Mouse (Mus musculus) kidney, embryonic 14.5 days (tissue): ENCODE data around the gene Gm17409. TPM values are rescaled to one million over a fixed set of nuclear protein-coding genes. Genes with fewer than 3 reads are reported as not detected.
A peak's percentile ranks its signal among the peaks of the same experiment; 100 is the strongest.

Source experiments
- ATAC-seq: fragments of 200-750 bp; cut with Nextera tagmentation; 2 replicates; pipeline ENCODE4 v1.8.0; 2017; ENCODE audit warnings: moderate number of reproducible peaks, mild to moderate bottlenecking, moderate TSS enrichment, moderate library complexity; ENCODE audit not compliant: low FRiP score, low TSS enrichment
- H3K27ac ChIP-seq: fragments of 300-500 bp; sonication (generic); 2 replicates; pipeline ENCODE4 v1.5.1; 2014; ENCODE audit warnings: low read depth, mild to moderate bottlenecking, low read length, moderate library complexity, mixed read lengths
- H3K27me3 ChIP-seq: fragments of 300-500 bp; sonication (generic); 2 replicates; pipeline ENCODE4 v1.6.1; 2014; ENCODE audit warnings: mild to moderate bottlenecking, low read length; ENCODE audit not compliant: control insufficient read depth, insufficient read depth
- H3K36me3 ChIP-seq: fragments of 300-500 bp; sonication (generic); 2 replicates; pipeline ENCODE4 v1.6.1; 2014; ENCODE audit warnings: low read length, mixed read lengths; ENCODE audit not compliant: control insufficient read depth, insufficient read depth
- H3K4me1 ChIP-seq: fragments of 300-500 bp; sonication (generic); 2 replicates; pipeline ENCODE4 v1.6.1; 2014; ENCODE audit warnings: low read length, mixed read lengths; ENCODE audit not compliant: control insufficient read depth, insufficient read depth
- H3K4me2 ChIP-seq: fragments of 300-500 bp; sonication (generic); replicated peaks from 2 replicates; pipeline ENCODE4 v1.6.1; 2014; ENCODE audit warnings: low read depth, mild to moderate bottlenecking, low read length
- H3K4me3 ChIP-seq: fragments of 300-500 bp; sonication (generic); 2 replicates; pipeline ENCODE4 v1.5.1; 2014; ENCODE audit warnings: mild to moderate bottlenecking, low read length
- H3K9ac ChIP-seq: fragments of 300-500 bp; sonication (generic); 2 replicates; pipeline ENCODE4 v1.6.1; 2014; ENCODE audit warnings: low read depth, mild to moderate bottlenecking, low read length, moderate library complexity
- H3K9me3 ChIP-seq: fragments of 300-500 bp; sonication (generic); 2 replicates; pipeline ENCODE4 v1.6.1; 2016; ENCODE audit warnings: low read length; ENCODE audit not compliant: control insufficient read depth
- WGBS: fragments of 180-500 bp; shearing (Covaris S2); extraction: QIAGEN DNeasy Blood & Tissue Kit; methylation state at CpG from one replicate; pipeline ENCODE4 v1.1.7; 2014; 5-methylcytosine and 5-hydroxymethylcytosine counted together
- polyA plus RNA-seq: library from polyadenylated mRNA; unstranded; fragments of >200 nt; fragmentation: Nextera tagmentation; extraction: Ambion mirVana; gene quantifications from 2 replicates; pipeline ENCODE4 v1.2.1, GENCODE M21; 2014

The Gm17409 gene
- polyA plus RNA-seq, 1 experiment from 2014 or later, result not detected

- Histone ChIP-seq H3K36me3 (peaks cover 2% of the 10 kb centered on the region; the same call in 1 of the 2 replicates), H3K9ac (no peak overlapping the region), H3K9me3 (no peaks in the 10 kb centered on the region), H3K27me3 (no peaks in the 10 kb centered on the region), H3K4me2 (no peak overlapping the region), H3K27ac (no peak overlapping the region), H3K4me1 (peaks cover 7% of the 10 kb centered on the region; the same call in 1 of the 2 replicates), H3K4me3 (no peak overlapping the region)
- 70% methylated on average over 3 of the region's 3 CpGs for WGBS
- ATAC-seq, result no peak
These were observed 17.3 kb downstream of the Gm17409 start for GRCm38 (mm10) chr2:58487279-58487560.

- Histone ChIP-seq H3K4me2 (no peak overlapping the region), H3K4me1 (peaks cover 7% of the 10 kb centered on the region; the same call in 1 of the 2 replicates), H3K9ac (no peak overlapping the region), H3K27me3 (no peaks in the 10 kb centered on the region), H3K4me3 (no peak overlapping the region), H3K27ac (no peak overlapping the region), H3K9me3 (no peaks in the 10 kb centered on the region), H3K36me3 (peaks cover 2% of the 10 kb centered on the region; the same call in 1 of the 2 replicates)
- ATAC-seq, result no peak
- 88% methylated on average over 8 of the region's 8 CpGs for WGBS
These were observed 18.5 kb downstream of the Gm17409 start for GRCm38 (mm10) chr2:58488404-58488803.

DNA sequence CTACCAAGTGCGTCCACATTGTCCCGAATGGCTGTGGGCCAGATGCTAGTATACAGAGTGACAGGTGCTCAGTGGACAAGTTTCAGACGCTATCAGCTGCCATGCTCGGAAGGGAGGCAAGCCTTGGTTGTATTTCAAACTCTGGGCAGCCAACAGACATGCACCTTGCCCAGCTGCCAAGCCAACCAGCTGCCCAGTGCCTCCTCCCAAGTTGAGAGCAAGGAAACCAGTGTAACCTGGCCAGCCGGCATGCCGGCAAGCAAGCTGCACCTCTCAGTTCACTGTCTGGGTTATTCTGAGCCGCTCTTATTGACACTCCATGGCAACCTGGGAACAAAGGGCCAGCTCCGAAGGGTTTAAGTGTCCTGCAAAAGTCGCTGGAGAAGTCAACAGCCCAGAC lies 19.4 kb downstream of the Gm17409 start:
- WGBS, result 88% methylated on average over 9 of the region's 9 CpGs
- Histone ChIP-seq H3K9me3 (no peaks in the 10 kb centered on the region), H3K36me3 (peaks cover 2% of the 10 kb centered on the region; the same call in 1 of the 2 replicates), H3K4me3 (no peak overlapping the region), H3K4me1 (peaks cover 7% of the 10 kb centered on the region; the same call in 1 of the 2 replicates), H3K4me2 (no peak overlapping the region), H3K27ac (no peak overlapping the region), H3K27me3 (no peaks in the 10 kb centered on the region), H3K9ac (no peak overlapping the region)
- no peak for ATAC-seq

- no peak overlapping the region for H3K4me2 ChIP-seq
- WGBS, result 94% methylated on average over 18 of the region's 18 CpGs
- H3K4me3 ChIP-seq, result no peak overlapping the region
- H3K27ac ChIP-seq, result no peak overlapping the region
- H3K27me3 ChIP-seq, result no peaks in the 10 kb centered on the region
- no peaks in the 10 kb centered on the region for H3K4me1 ChIP-seq
- peaks cover 2% of the 10 kb centered on the region; the same call in 1 of the 2 replicates for H3K9me3 ChIP-seq
- H3K9ac ChIP-seq, result no peak overlapping the region
- H3K36me3 ChIP-seq, result peaks cover 2% of the 10 kb centered on the region; the same call in 1 of the 2 replicates
- ATAC-seq, result no peak
These were observed 24.0 kb downstream of the Gm17409 start for GRCm38 (mm10) chr2:58493685-58494635.

DNA sequence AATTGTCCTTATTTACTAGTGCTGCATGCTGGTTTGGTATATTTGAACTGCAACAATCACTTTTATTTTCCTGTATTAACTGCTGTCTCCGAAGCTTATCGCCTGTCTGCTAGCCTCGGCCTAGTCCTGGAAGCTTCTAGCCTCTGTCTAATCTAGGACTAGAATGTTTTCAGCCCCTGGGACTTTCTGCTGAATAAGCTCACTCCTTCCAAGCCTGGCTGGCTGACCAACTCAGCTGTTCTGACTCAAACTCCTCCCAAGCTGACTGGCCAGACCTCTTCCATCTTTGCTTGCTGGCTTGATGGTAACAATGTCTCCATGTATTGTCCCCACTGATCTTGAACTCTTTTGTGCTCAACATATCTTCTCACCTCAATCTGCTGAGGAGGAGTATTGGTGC lies 25.4 kb downstream of the Gm17409 start:
- Histone ChIP-seq H3K9ac (no peak overlapping the region), H3K27me3 (no peaks in the 10 kb centered on the region), H3K27ac (no peak overlapping the region), H3K9me3 (peaks cover 2% of the 10 kb centered on the region; the same call in 1 of the 2 replicates), H3K4me2 (no peak overlapping the region), H3K4me1 (no peaks in the 10 kb centered on the region), H3K4me3 (no peak overlapping the region), H3K36me3 (no peaks in the 10 kb centered on the region)
- ATAC-seq, result no peak
- 95% methylated on average over 3 of the region's 3 CpGs for WGBS

DNA sequence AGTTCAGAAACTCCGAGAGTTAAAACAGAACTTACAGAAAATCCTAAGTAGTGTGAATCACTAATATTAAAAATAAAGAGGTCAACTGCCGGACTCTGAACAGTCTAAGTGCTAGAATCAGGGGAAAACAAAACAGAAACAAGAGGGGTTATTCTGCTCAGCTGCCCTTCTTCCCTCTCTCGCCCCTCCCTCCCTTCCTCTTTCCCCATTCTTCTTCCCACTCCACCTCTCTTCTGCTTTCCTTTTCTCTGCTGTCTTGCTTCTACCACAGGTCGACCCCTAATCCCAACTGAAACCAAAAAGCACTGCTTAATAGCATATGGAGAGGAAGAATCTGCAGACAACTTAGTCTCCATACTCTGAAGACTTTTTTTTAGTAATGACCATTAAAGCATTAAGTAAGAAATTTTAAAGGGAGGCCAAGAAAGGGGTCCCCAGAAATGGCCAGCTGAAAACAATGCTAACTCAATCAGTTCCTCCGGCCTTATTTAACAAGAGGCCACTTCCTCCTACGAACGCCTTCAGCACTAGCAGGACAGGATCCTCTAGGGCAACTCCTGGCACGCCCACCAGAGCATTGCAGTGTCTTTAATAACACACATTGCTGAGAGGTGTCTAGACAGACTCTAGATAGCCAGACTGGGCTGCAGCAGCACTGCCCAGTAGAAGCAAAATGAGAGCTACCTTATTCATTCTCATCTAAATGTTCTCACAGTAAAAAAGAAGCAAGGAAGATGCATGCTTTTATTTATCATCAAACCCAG lies 26.9 kb downstream of the Gm17409 start:
- no peak for ATAC-seq
- no peaks in the 10 kb centered on the region for H3K36me3 ChIP-seq
- H3K27me3 ChIP-seq, result no peaks in the 10 kb centered on the region
- WGBS, result 61% methylated on average over 8 of the region's 8 CpGs
- no peak overlapping the region for H3K9ac ChIP-seq
- no peak overlapping the region for H3K4me3 ChIP-seq
- H3K4me1 ChIP-seq, result no peaks in the 10 kb centered on the region
- peaks cover 2% of the 10 kb centered on the region; the same call in 1 of the 2 replicates for H3K9me3 ChIP-seq
- H3K27ac ChIP-seq, result no peak overlapping the region
- no peak overlapping the region for H3K4me2 ChIP-seq

- H3K4me3 ChIP-seq, result no peak overlapping the region
- no peaks in the 10 kb centered on the region for H3K4me1 ChIP-seq
- H3K36me3 ChIP-seq, result no peaks in the 10 kb centered on the region
- H3K4me2 ChIP-seq, result no peak overlapping the region
- no peaks in the 10 kb centered on the region for H3K27me3 ChIP-seq
- H3K9ac ChIP-seq, result no peak overlapping the region
- peak; percentile 12; the same call in 1 of the 2 replicates for ATAC-seq
- 90% methylated on average over 9 of the region's 9 CpGs for WGBS
- no peak overlapping the region for H3K27ac ChIP-seq
- H3K9me3 ChIP-seq, result no peaks in the 10 kb centered on the region
These were observed 35.6 kb downstream of the Gm17409 start for GRCm38 (mm10) chr2:58505306-58506090.

DNA sequence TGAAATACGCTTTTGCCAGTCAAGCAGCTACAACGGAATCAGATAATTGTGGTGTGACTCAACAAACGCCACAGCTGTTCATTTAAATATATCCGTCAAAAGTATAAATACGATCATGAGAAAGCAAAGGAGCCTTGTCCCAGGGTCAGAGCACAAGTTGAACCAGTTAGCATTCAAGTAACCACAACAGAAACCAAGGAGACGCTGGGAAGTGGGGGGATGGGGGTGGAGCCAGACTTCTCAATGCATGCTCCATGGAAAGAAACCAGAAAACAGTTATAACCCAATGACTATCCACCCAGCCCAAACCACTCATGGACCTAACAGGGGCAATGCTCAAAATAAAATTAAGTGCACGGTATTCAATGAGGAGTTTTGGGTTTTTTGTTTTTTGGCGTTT lies 40.3 kb downstream of the Gm17409 start:
- no peak overlapping the region for H3K27ac ChIP-seq
- H3K36me3 ChIP-seq, result no peaks in the 10 kb centered on the region
- H3K4me2 ChIP-seq, result no peak overlapping the region
- ATAC-seq, result no peak
- H3K4me1 ChIP-seq, result 0 out of 2 replicates have a peak, but pooled peaks cover 4% of the 10 kb centered on the region
- H3K4me3 ChIP-seq, result no peak overlapping the region
- H3K9ac ChIP-seq, result no peak overlapping the region
- no peaks in the 10 kb centered on the region for H3K27me3 ChIP-seq
- no peaks in the 10 kb centered on the region for H3K9me3 ChIP-seq
- 66% methylated on average over 8 of the region's 8 CpGs for WGBS
